Mouse (Mus musculus) gastrocnemius, postnatal 10 days (tissue): Measurements from ENCODE around the gene Robo3. TPM values are rescaled to one million over a fixed set of nuclear protein-coding genes. Genes with fewer than 3 reads are reported as not detected.

ENCODE experiments used
- DNase-seq: peaks from one replicate; pipeline ENCODE4 v3.0.0; 2021; ENCODE audit warnings: mixed read lengths
- long read RNA-seq, 2 experiments: library from polyadenylated mRNA; stranded (forward); transcript quantifications; one replicate each; pipeline ENCODE4 v2.0.0; 2021
- total RNA-seq, 2 experiments: library from RNA; stranded (reverse); gene quantifications; 2 replicates each; pipeline ENCODE4 v1.2.3; 2021

Gene Robo3
- under 1 TPM; 0.18 to 0.21 TPM for total RNA-seq
- long read RNA-seq, experiment 1: 0 reads
- long read RNA-seq, experiment 2: 0 reads

GRCm38 (mm10) chr9:37432720-37433421, at the start of gene Robo3:
Robo3 (minus strand) TSS chr9:37433246.
- no peak for DNase-seq

- DNase-seq: peak; percentile 36
Measured at GRCm38 (mm10) chr9:37474923-37475322, 41.9 kb upstream of the Robo3 start.

GRCm38 (mm10) chr9:37473611-37474125, 40.6 kb upstream of the Robo3 start:
- DNase-seq: no peak

GRCm38 (mm10) chr9:37462764-37463163, 29.7 kb upstream of the Robo3 start:
- DNase-seq: peak; percentile 44

GRCm38 (mm10) chr9:37461571-37461970, 28.5 kb upstream of the Robo3 start:
- no peak for DNase-seq

GRCm38 (mm10) chr9:37460961-37461340, 27.9 kb upstream of the Robo3 start:
- DNase-seq: no peak

- DNase-seq: peak; percentile 39
Measured at GRCm38 (mm10) chr9:37460043-37460960, 27.3 kb upstream of the Robo3 start.

GRCm38 (mm10) chr9:37459665-37460042, 26.6 kb upstream of the Robo3 start:
- DNase-seq: no peak

- no peak for DNase-seq
Measured at GRCm38 (mm10) chr9:37457151-37457550, 24.1 kb upstream of the Robo3 start.

- DNase-seq: no peak
Measured at GRCm38 (mm10) chr9:37456481-37456910, 23.4 kb upstream of the Robo3 start.

- DNase-seq: no peak
Measured at GRCm38 (mm10) chr9:37455868-37456267, 22.8 kb upstream of the Robo3 start.

- no peak for DNase-seq
Measured at GRCm38 (mm10) chr9:37454991-37455390, 21.9 kb upstream of the Robo3 start.

- no peak for DNase-seq
Measured at GRCm38 (mm10) chr9:37454011-37454492, 21.0 kb upstream of the Robo3 start.

GRCm38 (mm10) chr9:37453328-37453727, 20.3 kb upstream of the Robo3 start:
- no peak for DNase-seq

GRCm38 (mm10) chr9:37452401-37452800, 19.4 kb upstream of the Robo3 start:
- no peak for DNase-seq

- DNase-seq: no peak
Measured at GRCm38 (mm10) chr9:37437772-37438735, 5.0 kb upstream of the Robo3 start.

- DNase-seq: no peak
Measured at GRCm38 (mm10) chr9:37435616-37436015, 2.6 kb upstream of the Robo3 start.

GRCm38 (mm10) chr9:37434932-37435331, 1.9 kb upstream of the Robo3 start:
- DNase-seq: no peak

GRCm38 (mm10) chr9:37433823-37434560, 946 bp upstream of the Robo3 start:
- DNase-seq: no peak

GRCm38 (mm10) chr9:37432026-37432666, 900 bp downstream of the Robo3 start:
- peak; percentile 59 for DNase-seq
